Mouse (Mus musculus): ENCODE data around the gene Arl6ip4. TPM values are rescaled to one million over a fixed set of nuclear protein-coding genes. Genes with fewer than 3 reads are reported as not detected.
A peak's percentile ranks its signal among the peaks of the same experiment; 100 is the strongest.

Arl6ip4 gene
- total and polyA plus RNA-seq, 2 experiments from 2014 or later = 36.0 to 98.3 TPM

DNA sequence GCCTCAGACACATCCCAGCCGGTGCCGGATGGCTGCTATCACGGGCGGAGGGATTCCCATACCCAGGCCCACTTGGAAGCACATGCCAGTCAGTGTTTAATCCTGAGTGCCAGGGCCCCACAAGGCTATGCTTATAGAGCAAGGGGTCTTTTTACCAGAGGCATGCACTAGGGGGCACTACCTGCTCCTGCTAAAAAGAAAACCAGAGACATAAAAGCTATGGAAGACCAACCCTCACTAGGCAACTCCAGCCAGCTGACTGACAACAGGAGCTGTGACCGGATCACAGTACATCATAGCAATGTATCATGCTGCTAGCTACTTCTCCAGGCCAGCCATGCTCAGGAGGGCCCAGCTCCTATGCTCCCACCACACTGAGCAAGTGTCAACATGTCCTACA is 46.7 kb downstream of the Arl6ip4 start:
- Histone ChIP-seq H3K9ac (no peak overlapping the region), H3K4me2 (ENCODE audit: low read depth) (no peak overlapping the region), H3K4me3 (ENCODE audit: low read depth, low read length) (no peak overlapping the region), H3K4me1 (ENCODE audit: insufficient read depth) (peaks cover 9% of the 10 kb centered on the region), H3K27me3 (ENCODE audit: insufficient read depth, low read length) (no peaks in the 10 kb centered on the region), H3K36me3 (ENCODE audit: insufficient read depth) (no peaks in the 10 kb centered on the region), H3K9me3 (ENCODE audit: low read length) (no peaks in the 10 kb centered on the region), H3K27ac (ENCODE audit: low read depth, low read length) (0 out of 2 replicates have a peak overlapping the region, but pooled peaks have one; percentile 29)
- ATAC-seq (peak; percentile 75), DNase-seq (peak; percentile 83)
- 30% methylated on average over 5 of the region's 5 CpGs for WGBS
- TF ChIP-seq CTCF (IDR thresholded peaks at IDR 0.05; ENCODE audit: low read depth) = peak; percentile 82

DNA sequence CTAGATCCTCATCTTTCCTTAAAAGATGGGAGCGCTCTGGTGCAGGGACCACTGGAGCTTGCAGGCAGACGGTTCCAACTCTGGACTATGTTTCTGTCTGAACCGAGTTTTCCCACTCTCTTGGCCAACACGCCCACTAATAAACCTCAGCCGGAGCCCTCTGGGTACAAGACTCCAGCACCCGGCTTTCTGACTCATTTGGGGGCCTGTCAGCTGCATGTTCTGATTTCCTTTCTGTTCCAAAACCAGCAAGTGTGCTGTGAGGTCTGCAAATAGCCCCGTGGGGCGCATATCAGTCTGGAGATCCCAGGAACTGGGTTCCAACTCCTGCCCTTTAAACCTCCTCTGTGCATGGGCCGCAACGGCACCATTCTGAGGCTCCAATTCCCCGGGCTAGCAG is 47.6 kb downstream of the Arl6ip4 start:
- no peak overlapping the region for H3K27ac ChIP-seq (ENCODE audit: low read depth, low read length)
- H3K4me1 ChIP-seq (ENCODE audit: insufficient read depth) = peaks cover 9% of the 10 kb centered on the region
- no peak for TF ChIP-seq CTCF (IDR thresholded peaks at IDR 0.05; ENCODE audit: low read depth)
- no peaks in the 10 kb centered on the region for H3K36me3 ChIP-seq (ENCODE audit: insufficient read depth)
- H3K4me3 ChIP-seq (ENCODE audit: low read depth, low read length) = no peak overlapping the region
- DNase-seq (no peak), ATAC-seq (no peak)
- no peak overlapping the region for H3K9ac ChIP-seq
- H3K27me3 ChIP-seq (ENCODE audit: insufficient read depth, low read length) = no peaks in the 10 kb centered on the region
- 85% methylated on average over 11 of the region's 11 CpGs for WGBS
- no peak overlapping the region for H3K4me2 ChIP-seq (ENCODE audit: low read depth)
- no peaks in the 10 kb centered on the region for H3K9me3 ChIP-seq (ENCODE audit: low read length)

DNA sequence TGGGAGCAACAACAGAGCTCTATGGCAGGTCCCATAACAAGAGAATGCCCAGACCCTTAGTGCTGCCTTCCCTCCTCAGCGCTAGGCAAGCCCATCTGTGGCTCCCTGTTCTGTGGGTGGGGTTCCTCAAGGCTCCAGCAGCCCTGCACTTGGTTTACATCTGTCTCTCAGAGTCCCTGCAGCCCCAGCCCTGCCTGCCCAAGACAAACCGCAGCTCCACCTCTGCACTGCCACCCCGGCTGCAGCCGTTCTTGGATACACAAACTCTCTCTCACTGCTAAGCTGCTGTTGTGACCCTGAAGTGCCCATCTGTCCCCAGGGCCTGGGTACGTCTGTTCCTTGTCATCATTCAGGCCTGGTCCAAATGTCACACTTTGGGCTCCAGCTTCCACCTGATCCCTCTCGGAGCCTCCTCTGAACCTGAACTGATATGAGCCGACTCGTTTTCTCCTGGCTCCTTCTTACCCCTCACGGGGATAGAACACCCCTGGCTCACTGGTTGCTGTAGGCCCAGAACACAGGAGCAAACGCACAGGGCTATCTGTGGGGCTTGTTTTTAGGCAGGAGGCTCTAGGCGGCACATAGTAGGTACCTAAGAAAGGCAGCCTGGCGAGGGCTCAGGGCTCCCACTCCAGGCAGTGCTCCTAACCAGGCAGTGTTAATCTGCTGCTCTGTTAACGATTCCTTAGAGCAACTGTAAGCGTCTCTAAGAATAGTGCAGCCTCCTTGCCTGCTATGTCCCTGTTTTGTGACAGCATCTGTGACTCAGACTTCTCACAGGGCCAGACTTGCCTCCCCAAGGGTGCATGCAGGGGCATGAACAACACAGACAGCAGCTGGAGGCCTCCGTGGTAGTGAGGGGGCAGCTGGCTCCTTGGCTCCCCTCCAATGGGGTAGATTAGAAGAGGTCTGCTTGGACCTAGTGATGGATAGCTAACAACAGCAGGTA is 50.0 kb downstream of the Arl6ip4 start:
- ATAC-seq = peak; percentile 66
- H3K9ac ChIP-seq = no peak overlapping the region

DNA sequence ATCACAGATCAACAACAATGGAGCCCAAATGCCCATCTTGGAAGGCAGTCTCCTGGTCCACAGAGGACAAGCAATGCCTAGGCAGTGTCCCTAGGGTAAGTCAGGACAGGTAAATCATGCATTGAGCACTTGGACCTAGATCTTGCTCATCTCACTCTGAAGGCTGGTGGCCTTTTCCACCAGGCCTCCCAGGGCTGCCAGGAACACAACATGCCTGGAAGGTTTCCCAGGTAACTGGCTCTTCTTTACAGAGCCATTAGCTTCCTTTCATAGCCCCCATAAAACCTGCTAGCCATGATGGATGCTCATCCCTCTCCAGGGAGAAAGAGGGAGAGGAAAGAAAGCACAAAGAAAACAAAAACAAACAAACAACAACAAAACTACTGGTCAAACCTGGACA is 50.9 kb downstream of the Arl6ip4 start:
- no peak for TF ChIP-seq CTCF (IDR thresholded peaks at IDR 0.05; ENCODE audit: low read depth)
- Histone ChIP-seq H3K36me3 (ENCODE audit: insufficient read depth) (no peaks in the 10 kb centered on the region), H3K27me3 (ENCODE audit: insufficient read depth, low read length) (no peaks in the 10 kb centered on the region), H3K27ac (ENCODE audit: low read depth, low read length) (0 out of 2 replicates have a peak overlapping the region, but pooled peaks have one; percentile 21), H3K4me3 (ENCODE audit: low read depth, low read length) (no peak overlapping the region), H3K4me2 (ENCODE audit: low read depth) (no peak overlapping the region), H3K9me3 (ENCODE audit: low read length) (no peaks in the 10 kb centered on the region), H3K9ac (no peak overlapping the region), H3K4me1 (ENCODE audit: insufficient read depth) (peaks cover 12% of the 10 kb centered on the region)
- ATAC-seq (no peak), DNase-seq (no peak)

More for the DNA sequence above, 50.0 kb downstream of the Arl6ip4 start:
- H3K27ac ChIP-seq (ENCODE audit: low read depth, low read length) = peak overlapping the region; percentile 54; the same call in 1 of the 2 replicates
- no peak overlapping the region for H3K4me3 ChIP-seq (ENCODE audit: low read depth, low read length)
- H3K9me3 ChIP-seq (ENCODE audit: low read length) = no peaks in the 10 kb centered on the region
- peaks cover 12% of the 10 kb centered on the region for H3K4me1 ChIP-seq (ENCODE audit: insufficient read depth)
- no peak overlapping the region for H3K4me2 ChIP-seq (ENCODE audit: low read depth)
- DNase-seq = peak; percentile 45
- WGBS = 41% methylated on average over 15 of the region's 15 CpGs
- H3K27me3 ChIP-seq (ENCODE audit: insufficient read depth, low read length) = no peaks in the 10 kb centered on the region
- TF ChIP-seq CTCF (IDR thresholded peaks at IDR 0.05; ENCODE audit: low read depth) = no peak
- H3K36me3 ChIP-seq (ENCODE audit: insufficient read depth) = no peaks in the 10 kb centered on the region

DNA sequence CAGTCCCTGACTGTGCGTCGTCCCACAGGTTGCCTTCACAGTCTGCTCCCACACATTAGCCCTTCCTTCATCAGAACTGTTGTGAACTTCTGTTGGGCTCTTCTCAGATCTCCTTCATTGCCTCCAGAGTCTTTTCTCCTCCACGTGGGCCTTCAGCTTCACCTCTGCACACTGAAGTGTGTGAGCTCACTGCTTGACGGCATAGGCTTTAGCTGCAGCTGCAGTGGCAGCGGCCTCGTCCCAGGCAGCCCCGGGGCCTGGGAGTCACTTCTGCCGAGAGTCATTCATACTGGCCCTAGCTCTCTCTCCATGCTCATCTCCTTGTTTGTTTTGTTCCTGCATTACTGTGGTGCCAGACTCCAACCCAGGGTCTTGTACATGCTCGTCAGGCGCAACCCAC is 51.7 kb downstream of the Arl6ip4 start:
- ATAC-seq = no peak
- no peaks in the 10 kb centered on the region for H3K9me3 ChIP-seq (ENCODE audit: low read length)
- H3K4me1 ChIP-seq (ENCODE audit: insufficient read depth) = peaks cover 14% of the 10 kb centered on the region
- H3K27ac ChIP-seq (ENCODE audit: low read depth, low read length) = no peak overlapping the region
- no peak for TF ChIP-seq CTCF (IDR thresholded peaks at IDR 0.05; ENCODE audit: low read depth)
- H3K4me2 ChIP-seq (ENCODE audit: low read depth) = no peak overlapping the region
- no peak for DNase-seq
- 67% methylated on average over 10 of the region's 10 CpGs for WGBS
- no peak overlapping the region for H3K4me3 ChIP-seq (ENCODE audit: low read depth, low read length)
- no peaks in the 10 kb centered on the region for H3K27me3 ChIP-seq (ENCODE audit: insufficient read depth, low read length)
- no peak overlapping the region for H3K9ac ChIP-seq
- no peaks in the 10 kb centered on the region; the same call in 1 of the 2 replicates for H3K36me3 ChIP-seq (ENCODE audit: insufficient read depth)

Other genes with a start within 250 kb of the Arl6ip4 start
- 0.62 and 1.00 TPM in 2 replicates for gene Hcar1, start 236.1 kb upstream of the Arl6ip4 start, total RNA-seq (2014; rRNA removed)
- gene Hcar1, start 236.1 kb upstream of the Arl6ip4 start, polyA plus RNA-seq (2015; fragmentation: Nextera tagmentation; extraction: Ambion mirVana) = 0.60 and 0.61 TPM in 2 replicates
- gene Denr, start 208.9 kb upstream of the Arl6ip4 start, total RNA-seq (2014; rRNA removed) = 25.2 and 25.3 TPM in 2 replicates
- gene Denr, start 208.9 kb upstream of the Arl6ip4 start, polyA plus RNA-seq (2015; fragmentation: Nextera tagmentation; extraction: Ambion mirVana) = 128 and 130 TPM in 2 replicates
- 0.38 and 0.57 TPM in 2 replicates for gene Gm43518, start 188.7 kb upstream of the Arl6ip4 start, total RNA-seq (2014; rRNA removed)
- gene Gm43518, start 188.7 kb upstream of the Arl6ip4 start, polyA plus RNA-seq (2015; fragmentation: Nextera tagmentation; extraction: Ambion mirVana) = 0.30 and 1.2 TPM in 2 replicates
- 3.6 and 3.7 TPM in 2 replicates for gene Ccdc62, start 185.4 kb upstream of the Arl6ip4 start, total RNA-seq (2014; rRNA removed)
- gene Ccdc62, start 185.4 kb upstream of the Arl6ip4 start, polyA plus RNA-seq (2015; fragmentation: Nextera tagmentation; extraction: Ambion mirVana) = 3.3 and 3.7 TPM in 2 replicates
- gene Hip1r, start 142.5 kb upstream of the Arl6ip4 start, total RNA-seq (2014; rRNA removed) = 52.2 and 55.0 TPM in 2 replicates
- 22.2 and 29.8 TPM in 2 replicates for gene Hip1r, start 142.5 kb upstream of the Arl6ip4 start, polyA plus RNA-seq (2015; fragmentation: Nextera tagmentation; extraction: Ambion mirVana)
- 62.0 and 62.2 TPM in 2 replicates for gene Vps37b, start 83.8 kb upstream of the Arl6ip4 start, total RNA-seq (2014; rRNA removed)
- gene Vps37b, start 83.8 kb upstream of the Arl6ip4 start, polyA plus RNA-seq (2015; fragmentation: Nextera tagmentation; extraction: Ambion mirVana) = 76.5 and 90.8 TPM in 2 replicates
- 24.9 and 25.0 TPM in 2 replicates for gene Abcb9, start 20.3 kb upstream of the Arl6ip4 start, total RNA-seq (2014; rRNA removed)
- gene Abcb9, start 20.3 kb upstream of the Arl6ip4 start, polyA plus RNA-seq (2015; fragmentation: Nextera tagmentation; extraction: Ambion mirVana) = 13.9 and 19.7 TPM in 2 replicates
- 56.0 and 58.3 TPM in 2 replicates for gene Ogfod2, start 3.8 kb upstream of the Arl6ip4 start, total RNA-seq (2014; rRNA removed)
- 40.7 and 44.2 TPM in 2 replicates for gene Ogfod2, start 3.8 kb upstream of the Arl6ip4 start, polyA plus RNA-seq (2015; fragmentation: Nextera tagmentation; extraction: Ambion mirVana)
- 33.8 and 38.4 TPM in 2 replicates for gene Pitpnm2, start 133.7 kb downstream of the Arl6ip4 start, total RNA-seq (2014; rRNA removed)
- gene Pitpnm2, start 133.7 kb downstream of the Arl6ip4 start, polyA plus RNA-seq (2015; fragmentation: Nextera tagmentation; extraction: Ambion mirVana) = 9.2 and 10.1 TPM in 2 replicates
- 15.0 and 23.6 TPM in 2 replicates for gene Mphosph9, start 211.9 kb downstream of the Arl6ip4 start, total RNA-seq (2014; rRNA removed)
- 4.5 and 7.8 TPM in 2 replicates for gene Mphosph9, start 211.9 kb downstream of the Arl6ip4 start, polyA plus RNA-seq (2015; fragmentation: Nextera tagmentation; extraction: Ambion mirVana)
- 14.1 and 15.2 TPM in 2 replicates for gene 2810006K23Rik, start 212.0 kb downstream of the Arl6ip4 start, total RNA-seq (2014; rRNA removed)
- gene 2810006K23Rik, start 212.0 kb downstream of the Arl6ip4 start, polyA plus RNA-seq (2015; fragmentation: Nextera tagmentation; extraction: Ambion mirVana) = 9.1 and 9.2 TPM in 2 replicates
- 178 and 183 TPM in 2 replicates for gene Cdk2ap1, start 247.0 kb downstream of the Arl6ip4 start, total RNA-seq (2014; rRNA removed)
- 101 and 115 TPM in 2 replicates for gene Cdk2ap1, start 247.0 kb downstream of the Arl6ip4 start, polyA plus RNA-seq (2015; fragmentation: Nextera tagmentation; extraction: Ambion mirVana)